Mouse (Mus musculus): ENCODE measurements around the gene Arpin.
A peak's percentile ranks its signal among the peaks of the same experiment; 100 is the strongest.

Arpin gene

GRCm38 (mm10) chr7:79934862-79935510, at the start of gene Arpin:
Arpin (minus strand) TSS chr7:79935359.
- peak; percentile 39 to 51 for DNase-seq (ENCODE audit: low spot score in 2 of 2)

DNA sequence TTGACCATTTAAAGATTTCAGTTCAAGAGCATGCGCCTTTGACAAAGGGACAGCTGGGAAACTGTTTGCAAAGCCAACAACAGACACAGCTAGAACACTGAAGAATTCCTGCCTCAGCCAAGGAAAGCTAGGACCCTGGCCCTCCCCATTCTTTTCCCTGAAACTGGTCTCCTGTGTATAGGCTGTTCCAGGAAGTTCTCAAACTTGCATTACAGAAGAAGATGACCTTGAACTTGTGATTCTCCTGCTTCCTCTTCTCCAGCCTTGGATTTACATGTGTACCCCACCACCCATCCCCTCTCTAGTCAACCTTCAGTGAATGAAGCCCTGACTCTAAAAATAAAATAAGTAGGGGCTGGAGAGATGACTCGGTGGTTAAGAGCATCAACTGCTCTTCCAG, 40.2 kb upstream of the Arpin start:
- DNase-seq (ENCODE audit: low spot score in 2 of 2): no peak

DNA sequence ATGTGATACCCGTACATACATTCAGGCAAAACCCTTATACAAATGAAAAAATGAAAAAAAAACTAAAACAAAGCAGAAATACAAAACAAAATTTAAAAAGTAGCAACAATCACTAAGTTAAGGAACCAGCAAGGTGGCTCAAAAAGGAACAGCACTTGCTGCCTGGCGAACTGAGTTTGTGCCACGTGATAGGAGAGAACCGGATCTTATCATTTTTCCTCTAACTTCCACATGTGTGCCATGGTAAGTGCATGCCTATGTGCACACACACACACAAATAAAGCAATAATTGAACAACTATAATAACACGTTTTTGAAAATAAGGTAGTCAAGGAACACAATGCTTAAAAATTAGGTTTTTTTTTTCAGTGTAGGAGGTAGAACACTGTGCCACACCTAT, 37.0 kb upstream of the Arpin start:
- DNase-seq (ENCODE audit: low spot score in 2 of 2): no peak

DNA sequence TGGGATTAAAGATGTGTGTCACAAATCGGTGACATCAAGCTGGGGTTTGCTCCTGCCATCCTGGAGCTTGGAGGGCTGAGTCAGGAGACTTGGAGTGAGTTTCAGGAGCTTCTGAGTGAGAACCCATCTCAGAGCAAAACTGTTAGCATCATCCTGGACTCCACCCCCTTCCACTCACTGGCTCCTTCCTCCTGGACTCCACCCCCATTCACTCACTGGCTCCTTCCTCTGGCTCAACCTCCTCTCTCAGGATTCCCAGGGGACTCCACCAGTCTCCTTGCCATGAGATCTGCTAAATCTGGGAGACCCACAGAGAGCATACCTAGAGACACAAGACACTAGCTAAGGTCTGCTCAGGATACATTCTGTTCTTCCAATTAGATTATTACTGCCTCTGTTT, 35.2 kb upstream of the Arpin start:
- no peak for DNase-seq (ENCODE audit: low spot score in 2 of 2)

DNA sequence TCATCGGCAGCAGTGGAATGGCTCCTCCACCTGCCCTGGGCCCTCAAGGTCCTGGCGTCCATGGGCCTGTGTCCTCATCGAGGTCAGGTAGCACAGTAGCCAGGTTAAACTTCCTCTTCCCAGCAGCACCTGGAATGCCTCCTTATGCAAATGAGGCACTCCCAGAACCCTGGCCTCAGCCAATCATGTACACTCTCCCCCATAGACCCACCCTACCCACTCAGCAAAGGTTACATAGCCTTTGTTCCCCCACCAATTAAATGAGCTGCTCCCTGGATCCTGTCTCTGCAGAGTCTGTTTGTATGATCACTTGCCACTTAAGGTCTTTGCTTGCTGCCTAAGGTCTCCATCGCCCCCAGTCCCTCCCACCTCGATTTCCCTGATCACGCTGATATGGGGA, 33.2 kb upstream of the Arpin start:
- DNase-seq (ENCODE audit: low spot score in 2 of 2): no peak

DNA sequence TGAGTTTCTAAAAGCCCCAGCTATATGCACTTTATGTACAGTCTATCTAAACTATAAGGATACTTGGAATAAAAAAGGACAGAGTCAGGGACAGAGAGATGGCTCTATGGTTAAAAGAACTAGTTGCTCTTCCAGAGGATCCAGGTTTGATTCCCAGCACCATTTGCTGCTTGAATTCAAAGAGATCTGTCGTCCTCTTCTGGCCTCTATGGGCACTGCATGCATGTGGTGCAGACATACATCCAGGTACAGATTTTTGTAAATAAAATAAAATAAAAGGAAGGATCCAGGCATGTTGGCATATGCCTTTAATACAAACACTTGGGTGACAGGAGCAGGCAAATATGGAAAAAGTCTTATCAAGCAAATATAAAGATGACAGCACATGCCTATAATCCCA, 26.4 kb upstream of the Arpin start:
- DNase-seq (ENCODE audit: low spot score in 2 of 2): no peak

DNA sequence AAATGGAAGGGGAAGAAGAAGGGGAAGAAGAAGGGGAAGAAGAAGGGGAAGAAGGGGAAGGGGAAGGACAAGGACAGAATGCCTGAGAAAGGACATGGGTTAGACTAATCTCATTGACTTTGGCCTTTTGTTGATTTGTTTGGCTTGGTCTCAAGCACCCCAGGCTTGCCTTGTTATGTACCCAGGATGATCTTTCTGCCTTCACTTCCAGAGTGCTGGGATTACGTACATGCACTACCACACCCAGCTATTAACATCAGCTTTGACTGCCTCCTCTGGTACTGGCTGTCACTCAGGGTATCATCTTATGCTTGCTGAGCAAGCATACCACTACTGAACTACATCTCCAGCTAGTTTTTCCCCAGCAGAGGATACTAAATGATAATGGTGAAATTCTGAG, 21.0 kb upstream of the Arpin start:
- no peak for DNase-seq (ENCODE audit: low spot score in 2 of 2)

GRCm38 (mm10) chr7:79954890-79955289, 19.7 kb upstream of the Arpin start:
- no peak for DNase-seq (ENCODE audit: low spot score in 2 of 2)

DNA sequence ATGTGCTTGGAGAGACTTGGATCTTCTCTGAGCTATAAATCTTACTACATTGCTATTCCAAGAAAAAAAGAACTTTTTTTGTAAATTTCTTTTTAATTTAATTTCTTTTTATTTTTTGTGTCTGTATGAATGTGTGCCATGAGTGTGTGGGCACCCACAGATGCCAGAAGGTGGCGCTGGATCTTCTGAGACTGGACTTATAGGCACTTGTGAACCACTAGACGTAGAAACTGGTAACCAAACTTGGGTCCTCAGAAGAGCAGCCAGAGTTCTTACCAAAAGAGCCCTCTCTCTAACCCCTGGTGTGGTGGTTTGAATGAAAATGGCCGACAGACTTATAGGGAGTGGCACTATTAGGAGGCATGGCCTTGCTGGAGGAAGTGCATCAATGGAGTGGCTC, 15.9 kb upstream of the Arpin start:
- DNase-seq (ENCODE audit: low spot score in 2 of 2): no peak

DNA sequence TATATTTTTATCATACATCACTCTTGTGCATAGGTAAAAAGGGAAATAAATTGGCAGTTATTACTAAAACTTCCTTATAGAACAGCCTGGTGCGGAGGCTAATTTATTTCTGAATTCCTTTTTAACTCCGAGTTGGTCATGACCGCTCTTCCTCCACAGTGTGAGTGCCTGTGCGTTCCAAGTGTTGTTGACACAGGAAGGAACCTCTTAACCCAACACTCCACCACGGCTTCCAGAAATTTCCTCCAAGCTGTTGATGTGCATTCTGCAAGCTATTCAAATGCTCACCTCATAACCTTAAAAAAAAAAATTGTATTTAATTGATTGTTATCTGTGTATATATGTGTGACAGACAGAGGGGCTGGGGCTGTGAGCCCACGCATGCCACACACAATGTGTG, 15.1 kb upstream of the Arpin start:
- DNase-seq (ENCODE audit: low spot score in 2 of 2): no peak

GRCm38 (mm10) chr7:79935511-79936205, 499 bp upstream of the Arpin start:
- no peak for DNase-seq (ENCODE audit: low spot score in 2 of 2)

- no peak for DNase-seq (ENCODE audit: low spot score in 2 of 2)
Observed at GRCm38 (mm10) chr7:79934461-79934860, 698 bp downstream of the Arpin start.

DNA sequence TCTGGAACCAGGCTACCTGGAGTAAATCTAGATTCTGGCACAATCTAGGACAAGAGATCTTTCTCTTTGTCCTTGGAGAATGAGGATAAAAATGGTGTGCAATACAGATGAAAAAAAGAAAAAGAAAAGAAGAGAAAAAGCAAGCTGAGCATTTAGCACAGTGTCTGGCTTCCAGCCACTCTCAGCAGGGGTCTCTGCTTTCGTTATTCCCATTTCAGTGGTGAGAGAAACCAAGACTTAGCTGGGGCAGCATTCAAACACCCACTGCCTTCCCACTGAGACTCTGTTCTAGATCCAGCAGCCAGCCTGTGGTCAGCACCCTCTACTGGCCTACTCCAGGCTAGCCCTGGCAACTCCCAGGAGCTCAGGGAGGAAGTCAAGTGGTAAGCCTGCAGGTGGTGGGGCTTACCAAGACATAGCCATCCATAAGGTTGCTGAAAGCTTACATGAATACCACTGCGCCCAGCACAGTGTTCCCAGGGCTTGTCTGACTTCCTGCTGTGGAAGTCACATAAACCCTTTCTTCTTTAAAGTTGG, 6.6 kb downstream of the Arpin start:
- DNase-seq (ENCODE audit: low spot score in 2 of 2): no peak

GRCm38 (mm10) chr7:79920344-79920983, 14.7 kb downstream of the Arpin start, which contains the start of gene Ap3s2:
Ap3s2 (minus strand) TSS chr7:79920649.
- DNase-seq (ENCODE audit: low spot score in 2 of 2): peak; percentile 92 to 94

DNA sequence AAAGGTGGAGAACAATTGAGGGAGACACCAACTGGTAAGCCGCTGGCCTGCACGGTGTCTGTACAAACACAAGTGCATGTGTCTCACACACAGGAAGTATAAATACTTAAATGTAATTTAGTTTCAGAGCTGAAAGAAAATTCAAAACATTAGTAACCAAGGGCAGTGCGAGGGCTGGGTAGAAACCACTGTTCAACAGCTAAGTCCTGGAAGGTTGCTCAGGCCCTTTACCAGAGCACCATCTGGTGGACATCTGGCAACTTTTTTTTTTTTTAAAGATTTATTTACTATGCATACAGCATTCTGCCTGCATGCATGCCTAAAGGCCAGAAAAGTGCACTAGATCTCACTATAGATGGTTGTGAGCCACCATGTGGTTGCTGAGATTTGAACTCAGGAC, 20.6 kb downstream of the Arpin start:
- DNase-seq (ENCODE audit: low spot score in 2 of 2): peak in 1 of 2 experiments; percentile 18

- DNase-seq (ENCODE audit: low spot score in 2 of 2): no peak
Observed at GRCm38 (mm10) chr7:79907356-79907755, 27.8 kb downstream of the Arpin start.

- no peak for DNase-seq (ENCODE audit: low spot score in 2 of 2)
Observed at GRCm38 (mm10) chr7:79906914-79907313, 28.2 kb downstream of the Arpin start.

DNA sequence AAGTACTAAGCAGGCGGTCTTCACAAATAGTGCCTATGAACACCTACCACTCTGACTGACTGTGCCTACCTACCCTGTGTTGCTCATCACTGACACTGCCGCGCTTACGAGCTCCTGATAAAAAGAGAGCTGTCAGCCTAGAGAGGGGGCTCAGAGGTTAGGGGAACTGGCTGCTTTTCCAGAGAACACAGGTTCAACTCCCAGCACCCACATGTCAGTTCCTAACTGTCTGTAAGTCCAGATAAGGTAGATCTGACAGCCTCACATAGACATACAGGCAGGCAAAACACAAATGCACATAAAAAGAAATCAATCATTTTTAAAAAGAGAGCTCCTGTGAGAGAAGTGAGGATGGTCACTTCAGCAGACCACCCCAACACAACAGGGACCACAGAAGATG, 30.0 kb downstream of the Arpin start:
- DNase-seq (ENCODE audit: low spot score in 2 of 2): no peak

DNA sequence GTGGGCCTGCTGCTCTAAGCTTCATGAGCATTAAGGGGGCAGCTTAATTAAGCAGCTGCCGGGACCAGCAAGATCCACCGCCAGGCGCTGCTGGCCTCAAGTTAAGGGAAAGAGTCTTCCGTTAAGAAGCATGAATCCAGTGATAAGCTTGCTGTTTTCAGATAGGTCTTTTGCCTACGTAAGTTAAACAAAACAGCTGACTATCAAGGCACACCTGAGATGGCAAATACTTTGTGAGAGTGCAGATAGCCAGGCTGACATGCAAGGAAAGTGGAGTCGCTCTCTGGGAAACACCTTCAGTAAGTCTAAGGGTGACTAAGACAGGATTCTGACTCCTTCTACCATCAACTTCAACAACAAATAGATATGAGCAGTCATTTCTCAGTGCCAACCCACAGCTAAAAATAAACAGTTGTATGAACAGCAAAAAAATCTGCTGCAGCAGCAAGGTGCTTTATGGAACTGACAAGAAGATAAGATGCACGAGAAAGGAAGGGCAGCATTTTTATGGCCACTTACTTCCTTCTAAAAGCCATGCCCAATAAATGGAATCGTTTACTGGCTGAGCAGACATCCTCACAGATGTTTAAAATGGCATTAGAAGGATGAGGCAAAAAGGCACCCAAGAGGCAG, 31.9 kb downstream of the Arpin start:
- no peak for DNase-seq (ENCODE audit: low spot score in 2 of 2)

GRCm38 (mm10) chr7:79900753-79901152, 34.4 kb downstream of the Arpin start:
- DNase-seq (ENCODE audit: low spot score in 2 of 2): no peak

GRCm38 (mm10) chr7:79895225-79895624, 39.9 kb downstream of the Arpin start:
- no peak for DNase-seq (ENCODE audit: low spot score in 2 of 2)

DNA sequence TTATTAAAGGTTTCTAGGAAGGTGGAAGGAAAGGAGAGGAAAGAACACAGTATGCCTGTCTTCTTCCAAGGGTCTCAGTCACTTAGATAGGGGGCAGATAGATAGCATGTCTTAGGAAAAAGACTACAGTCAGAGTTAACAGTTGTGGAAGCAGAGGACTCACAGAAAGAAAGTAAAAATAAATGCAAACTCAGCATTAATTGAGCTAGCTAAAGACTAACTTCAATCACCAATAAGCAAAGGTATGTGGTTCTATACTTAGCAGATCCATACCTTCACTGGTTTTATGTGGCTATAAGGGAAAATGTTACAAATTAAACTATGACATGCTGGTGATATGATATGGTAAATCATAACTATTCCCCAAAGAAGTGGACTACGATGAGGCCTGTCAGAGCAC, 40.4 kb downstream of the Arpin start:
- DNase-seq (ENCODE audit: low spot score in 2 of 2): no peak

All from frontal cortex, postnatal 36 days (tissue).